ENCODE assay signal across 13 mouse cellular contexts in the genomic region with DNA sequence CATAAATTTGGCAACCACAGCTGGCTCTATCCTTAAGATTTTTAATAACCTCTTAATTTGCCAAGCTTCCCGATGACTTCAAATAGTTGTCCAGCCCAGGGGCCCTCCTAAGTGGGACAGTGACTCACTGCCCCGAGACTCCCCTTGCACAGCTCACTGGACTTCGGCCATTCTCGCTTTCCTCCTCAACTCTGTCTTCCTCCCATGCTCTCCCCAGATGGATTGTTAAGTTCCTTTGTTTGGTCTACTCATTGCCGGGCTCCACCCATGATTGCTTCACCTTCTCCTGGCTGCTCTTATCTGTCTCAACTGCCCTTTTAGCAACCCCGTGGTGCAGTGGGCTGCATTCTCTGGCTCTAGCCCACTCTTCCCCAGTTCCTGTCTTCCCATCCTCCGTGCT. TPM values are rescaled to one million over a fixed set of nuclear protein-coding genes. Genes with fewer than 3 reads are reported as not detected.
DNase-seq lines count a peak whose midpoint lies in the region; ATAC-seq and TF ChIP-seq lines count a peak whose summit lies in the region.
"Had no signal": no experiment of that assay in that cellular context is flagged by ENCODE, and none has a peak within 500 bp of the region (broad histone marks: within the 10 kb centered on the region; RNA-seq: fewer than 3 reads in every experiment).

No protein-coding gene starts in this region.

- no peak overlapping the region for H3K27ac ChIP-seq in MEL (ENCODE audit: control insufficient read depth, low read depth, low read length)
- peak overlapping the region; percentile 44; the same call in 1 of the 2 replicates for H3K27ac ChIP-seq in lung, embryonic 15.5 days
- H3K27ac ChIP-seq in midbrain, postnatal 0 days (ENCODE audit: low read depth, low read length), result no peak overlapping the region
- H3K27ac ChIP-seq: forebrain, embryonic 12.5 days; hindbrain, embryonic 15.5 days; macrophage had no signal

- no peak overlapping the region for H3K4me2 ChIP-seq in lung, embryonic 15.5 days
- no peak overlapping the region for H3K4me2 ChIP-seq in midbrain, postnatal 0 days (ENCODE audit: low read depth, low read length, poor library complexity, severe bottlenecking)
- H3K4me2 ChIP-seq: forebrain, embryonic 12.5 days; hindbrain, embryonic 15.5 days had no signal

- no peaks in the 10 kb centered on the region for H3K36me3 ChIP-seq in MEL (ENCODE audit: control insufficient read depth in 1 of 2, insufficient read depth in 2 of 2, low read length in 2 of 2)
- H3K36me3 ChIP-seq in lung, embryonic 15.5 days, result no peaks in the 10 kb centered on the region
- no peaks in the 10 kb centered on the region for H3K36me3 ChIP-seq in midbrain, postnatal 0 days (ENCODE audit: insufficient read depth, low read length)
- H3K36me3 ChIP-seq: forebrain, embryonic 12.5 days; hindbrain, embryonic 15.5 days had no signal

- peak; percentile 88 for ATAC-seq in granulocyte monocyte progenitor cell, adult 5-6 weeks (replicated peaks; ENCODE audit: poor library complexity, severe bottlenecking)
- peak; percentile 77 for ATAC-seq in lung, embryonic 15.5 days (ENCODE audit: borderline replicate concordance, extremely low read depth, low FRiP score, low TSS enrichment)
- no peak for ATAC-seq in midbrain, postnatal 0 days (ENCODE audit: low FRiP score)

- TF ChIP-seq EP300 in MEL (IDR thresholded peaks at IDR 0.05; ENCODE audit: low read depth in 1 of 2, low read length in 2 of 2), result no peak; a peak in 1 of 4 replicates

- no peaks in the 10 kb centered on the region for H3K79me2 ChIP-seq in MEL (ENCODE audit: control insufficient read depth, insufficient read depth, low read length, poor library complexity)

- H3K9ac ChIP-seq in MEL (ENCODE audit: control insufficient read depth, low read depth, low read length, poor library complexity, severe bottlenecking), result no peak overlapping the region
- no peak overlapping the region for H3K9ac ChIP-seq in lung, embryonic 15.5 days
- H3K9ac ChIP-seq in midbrain, postnatal 0 days (replicated peaks; ENCODE audit: low read length, poor library complexity, severe bottlenecking), result no peak overlapping the region
- H3K9ac ChIP-seq: forebrain, embryonic 12.5 days; hindbrain, embryonic 15.5 days had no signal

- H3K4me1 ChIP-seq in MEL (ENCODE audit: control insufficient read depth in 1 of 2, insufficient read depth in 2 of 2, low read length in 2 of 2), result peaks cover 0 to 6% of the 10 kb centered on the region in 2 experiments; a peak in 1 of 4 replicates
- H3K4me1 ChIP-seq in lung, embryonic 15.5 days, result peaks cover 19% of the 10 kb centered on the region
- no peaks in the 10 kb centered on the region for H3K4me1 ChIP-seq in midbrain, postnatal 0 days (ENCODE audit: insufficient read depth, low read length)
- H3K4me1 ChIP-seq: forebrain, embryonic 12.5 days; hindbrain, embryonic 15.5 days had no signal

- WGBS in lung, embryonic 15.5 days, result 34% methylated on average over 7 of the region's 7 CpGs
- WGBS in midbrain, postnatal 0 days, result 62% methylated on average over 7 of the region's 7 CpGs

- no peaks in the 10 kb centered on the region for H3K9me3 ChIP-seq in MEL (replicated peaks; ENCODE audit: insufficient read depth, low read length)
- H3K9me3 ChIP-seq in lung, embryonic 15.5 days, result no peaks in the 10 kb centered on the region
- no peaks in the 10 kb centered on the region for H3K9me3 ChIP-seq in midbrain, postnatal 0 days (ENCODE audit: low read length)
- H3K9me3 ChIP-seq: forebrain, embryonic 12.5 days; hindbrain, embryonic 15.5 days had no signal

- no peak for TF ChIP-seq CTCF in MEL (IDR thresholded peaks at IDR 0.05 in 2 of 3, conservative IDR thresholded peaks at IDR 0.05 in 1 of 3; ENCODE audit: control insufficient read depth in 1 of 3, insufficient read depth in 1 of 3, low read depth in 2 of 3, low read length in 3 of 3, poor library complexity in 1 of 3, severe bottlenecking in 1 of 3)
- TF ChIP-seq CTCF in midbrain, postnatal 0 days (IDR thresholded peaks at IDR 0.05), result no peak

- TF ChIP-seq POLR2A in MEL (IDR thresholded peaks at IDR 0.05; ENCODE audit: control insufficient read depth in 1 of 2, insufficient read depth in 1 of 2, low read depth in 1 of 2, low read length in 2 of 2, poor library complexity in 1 of 2), result no peak

- peaks cover 0 to 1% of the 10 kb centered on the region in 2 experiments; a peak in 1 of 4 replicates for H3K27me3 ChIP-seq in MEL (ENCODE audit: control insufficient read depth in 1 of 2, insufficient read depth in 2 of 2, low read length in 2 of 2)
- H3K27me3 ChIP-seq in lung, embryonic 15.5 days, result no peaks in the 10 kb centered on the region
- H3K27me3 ChIP-seq in midbrain, postnatal 0 days (ENCODE audit: insufficient read depth, low read length), result no peaks in the 10 kb centered on the region
- H3K27me3 ChIP-seq: forebrain, embryonic 12.5 days; hindbrain, embryonic 15.5 days had no signal

- DNase-seq in 3134 (ENCODE audit: extremely low read depth, insufficient read length, low spot score) (peak; percentile 47), MEL (ENCODE audit: low read depth, low spot score) (peak; percentile 37)
- no peak for DNase-seq in thymus, postnatal 4 days
- DNase-seq in spleen, adult 12 weeks (ENCODE audit: low spot score), result no peak
- DNase-seq in spleen, postnatal 36 days (ENCODE audit: low spot score in 2 of 2), result no peak
- DNase-seq in midbrain, postnatal 0 days (ENCODE audit: low spot score), result no peak
- DNase-seq: kidney, postnatal 14 days; right cerebral cortex, postnatal 14 days had no signal

- no peak overlapping the region for H3K4me3 ChIP-seq in MEL (ENCODE audit: control insufficient read depth in 1 of 2, insufficient read depth in 1 of 2, low read depth in 2 of 2, low read length in 2 of 2)
- H3K4me3 ChIP-seq in lung, embryonic 15.5 days, result no peak overlapping the region
- H3K4me3 ChIP-seq in midbrain, postnatal 0 days (ENCODE audit: low read depth, low read length), result no peak overlapping the region
- H3K4me3 ChIP-seq: forebrain, embryonic 12.5 days; hindbrain, embryonic 15.5 days had no signal

- no peak for TF ChIP-seq RAD21 in MEL (IDR thresholded peaks at IDR 0.05; ENCODE audit: low read depth, low read length)

TF ChIP-seq in MEL, 35 proteins besides CTCF, POLR2A, EP300 and RAD21:
- no peak for TF ChIP-seq MYC (IDR thresholded peaks at IDR 0.05; ENCODE audit: low read depth, low read length)

RNA-seq across cellular contexts. Expression of a gene that starts 31.5 kb away (rescaled TPM):
- 276 and 325 TPM in 2 replicates for total RNA-seq in MEL (2012; rRNA removed)
- 100 to 1,000 TPM; 146 to 331 TPM for polyA plus RNA-seq in MEL (2012; ENCODE audit: insufficient read depth in 1 of 2, insufficient read length in 2 of 2, low read depth in 1 of 2, low replicate concordance in 2 of 2, missing spikeins in 1 of 2)
- total RNA-seq in granulocyte monocyte progenitor cell, adult 5-6 weeks (2014; fragmentation: Nextera tagmentation), result 295 and 300 TPM in 2 replicates
- 188 and 215 TPM in 2 replicates for total RNA-seq in granulocyte monocyte progenitor cell, adult 5-6 weeks (2017)
- 164 and 176 TPM in 2 replicates for polyA plus RNA-seq in lung, embryonic 15.5 days (2015; fragmentation: Nextera tagmentation; extraction: Ambion mirVana)
- total RNA-seq in midbrain, postnatal 0 days (2014; rRNA removed), result 24.7 and 48.9 TPM in 2 replicates
- polyA plus RNA-seq in midbrain, postnatal 0 days (2015; fragmentation: Nextera tagmentation; extraction: Ambion mirVana), result 85.6 and 88.2 TPM in 2 replicates

Comparison
In these comparisons a context has a peak if more than half of its experiments do, and no peak if none do; other contexts are left out.
1. DNase-seq: peak in 3134 (single experiment) and MEL (single experiment); none in thymus, postnatal 4 days (single experiment), spleen, adult 12 weeks (single experiment), spleen, postnatal 36 days (0 of 2) and midbrain, postnatal 0 days (single experiment).